Mouse (Mus musculus) embryo, embryonic 10.5 days (tissue): ENCODE data around the gene Alpi.

Source experiments
- DNase-seq: peaks from one replicate; pipeline ENCODE4 v3.0.0-alpha.2; 2015; ENCODE audit warnings: low spot score

Gene Alpi

DNA sequence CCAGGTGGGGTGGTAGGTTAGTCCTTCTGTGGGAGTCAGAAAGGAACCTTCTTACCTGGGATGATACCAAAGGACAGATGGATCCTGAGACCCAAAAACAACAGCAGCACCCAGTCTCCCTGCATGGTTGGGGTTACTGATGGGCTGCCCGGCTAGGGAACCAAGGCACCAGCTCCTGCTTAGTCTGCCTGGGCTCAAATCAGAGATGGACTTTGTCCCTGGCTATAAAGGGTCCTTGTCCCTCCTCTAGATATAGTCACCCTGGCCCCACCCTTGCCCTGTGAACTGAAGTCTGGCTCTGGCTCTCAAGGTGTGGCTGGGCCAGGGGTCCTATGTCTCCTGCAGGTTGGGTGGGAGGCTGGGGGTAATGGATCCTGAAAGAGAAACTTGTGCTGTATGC, at the start of gene Alpi:
TSS of gene Alpi (minus strand) at position 196 of the 400 bp plus-strand sequence.
- DNase-seq = no peak

DNA sequence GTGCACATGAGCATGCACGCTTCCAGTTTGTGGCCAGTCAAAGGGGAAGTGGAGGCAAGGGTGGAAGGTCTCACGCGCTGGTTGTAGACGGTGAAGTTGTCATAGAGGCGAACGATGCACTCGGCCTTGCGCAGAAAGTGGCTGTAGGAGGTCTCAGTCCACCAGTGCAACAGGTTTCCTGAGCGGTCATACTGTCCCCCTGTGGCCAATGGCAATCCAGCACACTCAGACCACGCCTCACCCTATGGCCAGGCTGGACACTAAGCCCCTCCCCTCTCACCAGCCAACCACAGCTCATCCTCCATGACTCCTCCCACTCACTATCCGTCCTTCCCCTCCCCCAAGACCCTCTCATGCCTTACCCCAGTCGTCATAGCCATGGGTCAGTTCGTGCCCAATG, 48.0 kb upstream of the Alpi start:
- DNase-seq = peak; percentile 58

DNA sequence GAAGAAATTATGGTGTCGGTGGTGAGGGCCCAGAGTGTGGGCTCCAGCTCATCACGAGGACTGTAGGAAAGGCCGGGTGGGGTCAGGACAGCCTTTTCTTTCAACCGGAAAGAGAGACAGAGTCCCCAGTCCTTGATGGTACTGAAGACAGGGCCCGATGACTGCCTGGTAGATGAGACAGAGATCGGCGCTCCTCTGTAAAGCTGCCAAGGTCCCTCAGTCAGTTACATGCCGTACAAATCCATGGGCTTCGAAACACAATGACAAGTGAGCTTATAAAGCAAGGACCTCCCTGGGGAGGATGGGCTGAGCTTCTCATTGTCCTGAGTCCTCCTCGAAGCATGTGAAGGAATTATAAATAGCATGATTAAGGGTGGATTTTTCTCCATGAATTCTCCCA, 41.7 kb upstream of the Alpi start:
- DNase-seq = no peak

DNA sequence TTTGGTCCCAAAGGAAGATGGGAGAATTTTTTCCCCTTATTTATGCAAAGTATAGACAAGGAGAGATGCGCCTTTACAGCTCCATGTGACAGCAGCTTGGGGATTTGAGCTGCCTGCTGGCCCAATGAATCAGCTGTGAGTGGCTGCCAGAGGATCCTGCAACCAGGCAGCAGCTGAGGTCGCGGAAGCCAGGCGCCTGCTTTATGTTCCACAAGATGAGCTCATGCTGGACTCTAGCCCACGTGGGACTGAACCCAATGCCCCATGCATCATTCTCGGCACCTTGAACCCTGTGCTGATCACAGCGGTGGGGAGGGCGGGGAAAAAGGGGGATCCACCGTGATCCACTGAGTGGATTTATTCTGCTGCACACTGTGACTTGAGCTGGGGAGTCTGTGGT, 41.0 kb upstream of the Alpi start:
- no peak for DNase-seq

- no peak for DNase-seq
These were observed 40.1 kb upstream of the Alpi start for GRCm38 (mm10) chr1:87141550-87141949.

GRCm38 (mm10) chr1:87131803-87132202, 30.4 kb upstream of the Alpi start:
- no peak for DNase-seq

DNA sequence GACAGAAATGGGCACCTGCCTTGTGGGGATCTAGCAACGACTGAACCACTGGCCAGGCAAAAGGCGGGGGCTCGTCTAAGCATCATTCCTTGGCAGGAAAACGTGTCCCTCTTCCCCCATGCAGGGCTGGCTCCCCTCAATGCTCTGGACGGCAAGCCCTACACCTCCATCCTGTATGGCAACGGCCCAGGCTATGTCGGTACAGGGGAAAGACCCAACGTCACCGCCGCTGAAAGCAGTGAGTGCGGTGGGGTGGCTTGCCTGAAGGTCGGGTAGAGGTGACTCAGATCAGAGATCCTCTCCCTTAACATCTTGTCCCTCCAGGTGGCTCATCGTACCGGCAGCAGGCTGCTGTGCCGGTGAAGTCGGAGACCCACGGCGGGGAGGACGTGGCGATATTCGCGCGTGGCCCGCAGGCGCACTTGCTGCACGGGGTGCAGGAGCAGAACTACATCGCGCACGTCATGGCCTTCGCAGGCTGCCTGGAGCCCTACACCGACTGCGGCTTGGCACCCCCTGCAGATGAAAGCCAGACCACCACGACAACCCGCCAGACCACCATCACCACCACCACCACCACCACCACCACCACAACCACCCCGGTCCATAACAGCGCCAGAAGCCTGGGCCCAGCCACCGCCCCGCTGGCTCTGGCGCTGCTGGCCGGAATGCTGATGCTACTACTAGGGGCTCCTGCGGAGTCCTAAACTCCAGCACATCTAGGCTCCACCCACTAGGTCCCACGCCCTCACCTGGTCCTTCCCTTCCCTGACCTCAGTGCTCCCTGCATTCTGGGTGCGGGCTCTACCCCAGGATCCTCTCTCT, 26.0 kb upstream of the Alpi start:
- no peak for DNase-seq

DNA sequence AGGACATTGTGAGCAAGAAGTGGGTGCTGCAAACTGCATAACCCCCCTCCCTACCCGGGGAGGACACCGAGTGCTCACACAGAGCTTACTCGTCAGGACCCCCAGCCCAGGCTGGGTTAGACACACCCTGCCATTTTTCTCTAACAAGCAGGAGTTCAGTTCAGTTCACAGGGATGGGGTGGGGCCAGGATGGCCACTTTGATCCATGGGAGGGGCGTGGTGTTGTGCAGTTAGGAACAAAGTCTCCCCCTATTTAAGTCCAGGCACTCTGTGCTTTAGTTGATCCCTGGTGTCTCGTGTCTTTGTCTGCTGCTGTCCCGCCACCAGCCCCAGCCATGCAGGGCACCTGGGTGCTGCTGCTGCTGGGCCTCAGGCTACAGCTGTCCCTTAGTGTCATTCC, 23.3 kb upstream of the Alpi start, which contains the start of gene Akp3:
TSS of gene Akp3 (plus strand) at position 301 of the 400 bp plus-strand sequence.
- no peak for DNase-seq

DNA sequence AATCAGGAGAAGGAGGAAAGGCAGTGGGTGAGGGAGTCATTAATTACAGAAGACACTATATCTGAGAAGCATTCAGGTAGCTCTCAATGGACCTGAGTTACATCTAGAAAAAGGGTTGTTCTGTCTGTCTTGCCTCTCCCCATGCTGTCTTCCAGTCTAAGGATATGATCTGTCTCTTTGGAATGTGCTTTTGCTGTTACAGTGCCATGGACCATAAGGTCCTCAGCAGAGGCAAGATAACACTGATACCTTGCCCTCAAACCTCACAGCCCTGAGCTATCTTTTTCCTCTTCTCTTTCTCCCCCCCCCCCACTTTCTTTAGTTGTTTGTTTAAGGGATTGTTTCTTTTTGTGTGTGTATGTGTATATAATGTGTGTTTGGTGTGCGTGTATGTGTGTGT, 13.4 kb upstream of the Alpi start:
- DNase-seq = no peak

DNA sequence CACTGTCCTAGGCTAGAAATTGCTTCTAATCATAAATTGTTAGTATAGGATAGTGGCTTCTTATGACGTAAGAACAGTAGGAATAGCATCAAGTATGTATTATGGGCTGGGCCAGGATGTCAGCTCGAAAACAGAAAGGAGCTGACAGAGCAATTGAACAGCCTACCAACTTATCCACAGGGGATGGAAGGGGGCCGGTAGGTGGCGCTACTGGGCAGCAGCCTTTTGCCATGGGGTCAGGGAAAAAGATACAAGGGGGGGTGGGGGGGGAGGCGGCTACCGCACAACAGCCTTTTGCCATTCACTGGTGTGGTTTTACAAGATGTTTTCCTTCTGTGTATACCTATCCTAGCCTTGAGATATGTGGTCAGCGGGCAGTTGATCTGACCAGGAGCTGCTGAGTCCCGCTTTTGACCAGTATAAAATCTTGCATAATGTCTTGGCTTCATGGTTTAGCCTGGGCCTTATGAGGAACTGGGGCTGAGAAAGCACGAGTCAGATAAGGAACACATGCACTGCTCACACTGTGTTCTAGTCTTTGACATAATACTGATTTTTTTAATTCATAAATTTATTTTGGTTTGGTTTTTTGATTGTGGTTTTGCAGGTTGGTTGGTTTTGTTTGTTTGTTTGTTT, 10.4 kb upstream of the Alpi start:
- DNase-seq = peak; percentile 50

- DNase-seq = no peak
These were observed 7.2 kb upstream of the Alpi start for GRCm38 (mm10) chr1:87108564-87108963.

DNA sequence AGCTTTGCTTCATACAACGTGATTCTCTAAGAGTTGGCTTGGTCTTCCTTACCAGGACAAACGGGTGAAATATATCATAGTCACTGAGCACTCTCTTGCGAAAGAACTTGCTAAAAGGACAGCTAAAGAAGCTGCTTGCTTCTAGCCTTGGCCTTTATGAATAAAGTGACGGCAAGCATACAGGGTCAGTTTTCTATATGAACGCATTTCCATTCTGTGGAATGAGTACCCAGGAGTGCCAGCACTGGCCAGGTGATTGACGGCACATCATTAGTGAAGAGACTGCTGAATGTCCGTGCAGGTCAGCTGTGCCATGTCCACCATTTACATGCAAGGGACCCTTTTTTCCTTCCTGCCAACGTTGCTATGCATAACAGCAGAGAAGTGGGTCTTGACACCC, 5.1 kb upstream of the Alpi start:
- no peak for DNase-seq

DNA sequence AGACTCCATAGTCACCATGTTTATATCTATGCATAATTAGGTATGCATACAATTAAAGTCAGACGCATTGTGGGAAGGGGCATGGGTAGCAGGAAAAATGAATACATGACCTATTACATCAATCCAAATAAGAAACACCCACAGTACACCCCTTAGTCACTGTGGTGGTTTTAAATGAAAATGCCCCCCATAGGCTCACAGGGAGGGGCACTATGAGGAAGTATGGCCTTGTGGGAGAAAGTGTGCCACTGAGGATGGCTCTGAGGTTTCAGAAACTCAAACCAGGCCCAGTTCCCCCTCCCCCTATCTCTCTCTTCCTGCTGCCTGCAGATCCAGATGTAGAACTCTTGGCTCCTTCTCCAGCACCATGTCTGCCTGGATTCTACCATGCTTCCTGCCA, 2.5 kb upstream of the Alpi start:
- DNase-seq = no peak

DNA sequence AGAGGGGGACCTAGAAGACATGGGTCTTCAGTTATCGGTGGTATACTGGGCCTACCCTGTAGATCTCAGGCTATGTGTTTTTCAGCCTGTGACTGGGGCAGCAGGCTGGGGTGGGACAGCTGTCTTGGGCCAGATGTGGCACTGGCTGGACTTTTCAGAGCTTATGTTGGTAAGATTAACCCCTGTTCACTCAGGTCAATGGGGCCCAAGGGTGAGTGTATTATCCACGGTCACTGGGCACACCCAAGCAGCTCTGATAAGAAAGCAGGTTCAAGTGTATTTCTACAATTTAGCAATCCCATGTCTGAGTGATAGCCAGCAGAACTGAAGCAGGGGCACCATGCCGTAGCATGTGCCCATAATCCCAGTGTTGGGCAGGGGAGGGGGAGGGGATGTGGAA, 708 bp upstream of the Alpi start:
- no peak for DNase-seq

DNA sequence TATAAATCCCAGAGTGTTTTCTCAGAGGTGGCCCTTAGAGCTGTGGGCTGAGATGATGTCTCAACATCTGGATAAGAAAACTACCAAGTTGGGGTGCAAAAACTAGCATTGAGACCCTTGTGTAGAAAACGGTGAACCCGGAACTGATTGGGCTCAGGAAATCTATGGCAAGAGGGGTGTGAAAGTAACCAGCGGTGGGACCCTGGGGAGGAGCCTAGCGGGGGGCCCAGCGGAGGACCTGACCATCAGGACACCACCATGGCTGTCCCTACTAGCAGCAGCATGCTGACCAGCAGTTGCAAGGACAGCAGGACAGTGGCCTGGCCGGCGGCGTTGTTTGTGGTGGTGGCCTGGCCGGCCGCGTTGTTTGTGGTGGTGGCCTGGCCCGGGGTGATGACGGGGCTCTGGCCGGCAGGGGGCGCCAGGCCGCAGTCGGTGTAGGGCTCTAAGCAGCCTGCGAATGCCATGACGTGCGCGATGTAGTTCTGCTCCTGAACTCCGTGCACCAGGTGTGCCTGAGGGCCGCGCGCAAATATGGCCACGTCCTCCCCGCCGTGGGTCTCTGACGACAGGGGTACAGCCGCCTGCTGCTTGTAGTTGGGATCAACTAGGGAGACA, 2.9 kb downstream of the Alpi start:
- DNase-seq = peak; percentile 75

DNA sequence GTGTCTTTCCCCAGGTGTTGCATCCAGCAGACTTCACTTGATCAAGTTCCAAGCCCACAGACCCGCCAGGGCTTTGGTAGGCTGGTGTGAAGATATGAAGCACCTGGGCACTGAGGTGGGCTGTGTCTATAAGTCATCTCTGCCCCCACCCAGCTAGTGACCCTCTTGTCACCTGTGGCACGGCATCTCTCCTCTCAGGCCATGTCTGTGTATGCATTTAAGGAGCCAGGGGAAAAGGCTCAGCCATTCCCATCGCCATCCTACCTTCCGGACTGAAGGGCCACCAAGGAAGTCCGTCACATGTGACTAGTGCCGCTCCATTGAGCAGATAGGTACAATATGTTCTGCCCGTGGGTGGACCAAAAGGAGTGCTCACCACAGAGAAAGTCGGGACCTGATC, 5.8 kb downstream of the Alpi start:
- DNase-seq = no peak

GRCm38 (mm10) chr1:87089828-87090227, 11.6 kb downstream of the Alpi start, which contains the start of gene Alppl2:
Alppl2 (minus strand) TSS chr1:87089928.
- no peak for DNase-seq

DNA sequence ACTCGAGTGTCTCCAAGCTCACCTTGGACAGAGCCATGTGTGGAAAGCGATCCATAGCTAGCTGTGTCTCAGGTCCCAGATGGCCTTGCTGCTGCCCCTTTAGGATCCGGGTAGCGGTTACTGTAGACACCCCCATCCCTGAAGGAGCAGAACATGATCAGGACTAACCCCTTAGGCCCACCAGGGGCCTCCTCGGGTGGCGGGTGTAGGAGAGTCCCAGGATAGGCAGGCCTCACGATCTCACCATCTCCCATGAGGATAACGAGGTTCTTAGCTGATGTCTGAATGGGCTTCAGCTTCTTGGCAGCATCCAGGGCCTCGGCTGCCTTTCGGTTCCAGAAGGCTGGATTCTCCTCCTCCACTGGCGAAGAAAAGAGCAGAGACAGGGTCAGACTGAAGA, 12.2 kb downstream of the Alpi start:
- DNase-seq = no peak

DNA sequence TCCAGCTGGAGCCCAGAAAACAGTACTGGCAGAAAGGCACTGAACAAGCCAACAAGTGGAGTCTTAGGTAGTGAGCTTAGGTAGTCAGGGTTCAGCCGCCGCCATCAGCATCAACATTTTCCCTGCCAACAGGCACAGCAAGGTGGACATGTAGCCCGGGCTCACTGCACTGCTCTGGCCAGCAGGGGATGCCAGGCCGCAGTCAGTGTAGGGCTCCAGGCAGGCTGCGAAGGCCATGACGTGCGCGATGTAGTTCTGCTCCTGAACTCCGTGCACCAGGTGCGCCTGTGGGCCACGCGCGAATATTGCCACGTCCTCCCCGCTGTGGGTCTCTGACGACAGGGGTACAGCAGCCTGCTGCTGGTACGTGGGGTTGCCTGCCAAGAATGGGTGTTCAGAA, 14.4 kb downstream of the Alpi start:
- DNase-seq = no peak

GRCm38 (mm10) chr1:87086196-87086595, 15.2 kb downstream of the Alpi start:
- DNase-seq = no peak

DNA sequence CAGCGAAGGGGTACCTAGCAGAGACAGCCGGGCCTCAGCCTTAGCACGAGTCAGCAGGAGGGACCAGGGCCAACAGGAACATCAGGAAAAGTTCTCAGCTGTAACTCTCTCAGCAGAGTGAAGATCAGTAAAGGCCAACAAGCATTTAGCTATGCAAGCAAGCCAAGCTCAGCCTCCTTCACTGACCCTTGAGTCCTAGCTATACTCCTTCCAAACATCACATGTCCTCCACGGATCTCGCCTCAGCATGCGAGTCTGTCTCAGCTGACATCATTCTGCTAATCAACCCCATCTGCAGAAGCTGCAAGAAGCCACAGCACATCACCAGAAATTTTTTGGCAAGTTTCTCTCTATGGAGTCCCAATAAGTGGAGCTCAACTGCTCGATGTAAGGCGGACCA, 27.6 kb downstream of the Alpi start:
- no peak for DNase-seq

DNA sequence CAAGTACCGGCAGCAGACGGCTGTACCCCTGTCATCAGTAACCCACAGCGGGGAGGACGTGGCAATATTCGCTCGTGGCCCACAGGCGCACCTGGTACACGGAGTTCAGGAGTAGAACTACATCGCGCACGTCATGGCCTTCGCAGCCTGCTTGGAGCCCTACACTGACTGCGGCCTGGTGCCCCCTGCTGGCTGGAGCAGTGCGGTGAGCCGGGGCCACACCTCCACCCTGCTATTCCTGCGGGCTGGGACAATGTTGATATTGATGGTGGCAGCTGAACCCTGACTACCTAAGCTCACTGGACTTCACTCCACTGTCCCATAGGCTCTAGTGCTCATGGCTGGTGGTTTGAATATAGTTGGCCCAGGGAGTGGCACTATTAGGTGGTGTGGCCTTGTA, 30.7 kb downstream of the Alpi start:
- peak; percentile 29 for DNase-seq

GRCm38 (mm10) chr1:87060913-87061312, 40.5 kb downstream of the Alpi start:
- DNase-seq = no peak
